Mouse (Mus musculus): ENCODE data around the gene Tenm4.

Tenm4 gene

GRCm38 (mm10) chr7:96524486-96525205 lies 353.6 kb downstream of the Tenm4 start:
- no peak for DNase-seq (ENCODE audit: low spot score in 2 of 2)

- no peak for DNase-seq (ENCODE audit: low spot score in 2 of 2)
These were observed 354.3 kb downstream of the Tenm4 start for GRCm38 (mm10) chr7:96525344-96525743.

- no peak for DNase-seq (ENCODE audit: low spot score in 2 of 2)
These were observed 359.8 kb downstream of the Tenm4 start for GRCm38 (mm10) chr7:96530571-96531426.

- DNase-seq (ENCODE audit: low spot score in 2 of 2), result no peak
These were observed 361.1 kb downstream of the Tenm4 start for GRCm38 (mm10) chr7:96531954-96532737.

- no peak for DNase-seq (ENCODE audit: low spot score in 2 of 2)
These were observed 361.9 kb downstream of the Tenm4 start for GRCm38 (mm10) chr7:96532804-96533400.

GRCm38 (mm10) chr7:96536313-96536880 lies 365.4 kb downstream of the Tenm4 start:
- no peak for DNase-seq (ENCODE audit: low spot score in 2 of 2)

GRCm38 (mm10) chr7:96539248-96540034 lies 368.4 kb downstream of the Tenm4 start:
- no peak for DNase-seq (ENCODE audit: low spot score in 2 of 2)

GRCm38 (mm10) chr7:96540458-96541096 lies 369.5 kb downstream of the Tenm4 start:
- no peak for DNase-seq (ENCODE audit: low spot score in 2 of 2)

- DNase-seq (ENCODE audit: low spot score in 2 of 2), result no peak
These were observed 374.9 kb downstream of the Tenm4 start for GRCm38 (mm10) chr7:96545979-96546378.

- DNase-seq (ENCODE audit: low spot score in 2 of 2), result no peak
These were observed 380.8 kb downstream of the Tenm4 start for GRCm38 (mm10) chr7:96551809-96552208.

GRCm38 (mm10) chr7:96552292-96552860 lies 381.3 kb downstream of the Tenm4 start:
- no peak for DNase-seq (ENCODE audit: low spot score in 2 of 2)

- DNase-seq (ENCODE audit: low spot score in 2 of 2), result peak in 1 of 2 experiments; percentile 10
These were observed 383.2 kb downstream of the Tenm4 start for GRCm38 (mm10) chr7:96554277-96554690.

- no peak for DNase-seq (ENCODE audit: low spot score in 2 of 2)
These were observed 384.2 kb downstream of the Tenm4 start for GRCm38 (mm10) chr7:96555294-96555693.

- no peak for DNase-seq (ENCODE audit: low spot score in 2 of 2)
These were observed 385.7 kb downstream of the Tenm4 start for GRCm38 (mm10) chr7:96556756-96557155.

- DNase-seq (ENCODE audit: low spot score in 2 of 2), result no peak
These were observed 391.8 kb downstream of the Tenm4 start for GRCm38 (mm10) chr7:96562890-96563289.

- no peak for DNase-seq (ENCODE audit: low spot score in 2 of 2)
These were observed 392.5 kb downstream of the Tenm4 start for GRCm38 (mm10) chr7:96563329-96564065.

- peak; percentile 38 to 42 for DNase-seq (ENCODE audit: low spot score in 2 of 2)
These were observed 394.8 kb downstream of the Tenm4 start for GRCm38 (mm10) chr7:96565806-96566205.

- no peak for DNase-seq (ENCODE audit: low spot score in 2 of 2)
These were observed 395.2 kb downstream of the Tenm4 start for GRCm38 (mm10) chr7:96566260-96566659.

GRCm38 (mm10) chr7:96568034-96568433 lies 397.0 kb downstream of the Tenm4 start:
- no peak for DNase-seq (ENCODE audit: low spot score in 2 of 2)

Data from heart, adult 9 months (tissue).